Mouse (Mus musculus): ENCODE data around the gene Rnf217. TPM values are rescaled to one million over a fixed set of nuclear protein-coding genes. Genes with fewer than 3 reads are reported as not detected.

The Rnf217 gene
- polyA plus RNA-seq, 1 experiment from 2014 or later = 0.15 TPM

- Histone ChIP-seq H3K9me3 (replicated peaks; ENCODE audit: control insufficient read depth, low read length) (no peaks in the 10 kb centered on the region), H3K36me3 (ENCODE audit: control insufficient read depth, insufficient read depth) (no peaks in the 10 kb centered on the region), H3K4me2 (ENCODE audit: low read depth, low read length) (no peak overlapping the region), H3K4me3 (ENCODE audit: low read depth, low read length) (no peak overlapping the region), H3K9ac (ENCODE audit: low read depth, low read length) (no peak overlapping the region), H3K27me3 (ENCODE audit: control insufficient read depth, insufficient read depth, low read depth, low read length) (no peaks in the 10 kb centered on the region), H3K27ac (ENCODE audit: low read length) (no peak overlapping the region), H3K4me1 (ENCODE audit: control insufficient read depth, low read depth, low read length) (no peaks in the 10 kb centered on the region)
- no peak for ATAC-seq (ENCODE audit: low read depth)
- WGBS (ENCODE audit: insufficient replicate concordance) = 62% methylated on average over 2 of the region's 2 CpGs
These were observed 112.1 kb downstream of the Rnf217 start for GRCm38 (mm10) chr10:31496931-31497330.

GRCm38 (mm10) chr10:31495826-31496225 lies 113.2 kb downstream of the Rnf217 start:
- no peak overlapping the region for H3K4me2 ChIP-seq (ENCODE audit: low read depth, low read length)
- no peak overlapping the region for H3K9ac ChIP-seq (ENCODE audit: low read depth, low read length)
- H3K4me1 ChIP-seq (ENCODE audit: control insufficient read depth, low read depth, low read length) = no peaks in the 10 kb centered on the region
- no peak for ATAC-seq (ENCODE audit: low read depth)
- no peaks in the 10 kb centered on the region for H3K27me3 ChIP-seq (ENCODE audit: control insufficient read depth, insufficient read depth, low read depth, low read length)
- WGBS (ENCODE audit: insufficient replicate concordance) = 71% methylated on average over 3 of the region's 3 CpGs
- H3K9me3 ChIP-seq (replicated peaks; ENCODE audit: control insufficient read depth, low read length) = no peaks in the 10 kb centered on the region
- H3K27ac ChIP-seq (ENCODE audit: low read length) = no peak overlapping the region
- no peaks in the 10 kb centered on the region for H3K36me3 ChIP-seq (ENCODE audit: control insufficient read depth, insufficient read depth)
- no peak overlapping the region for H3K4me3 ChIP-seq (ENCODE audit: low read depth, low read length)

GRCm38 (mm10) chr10:31494296-31494695 lies 114.7 kb downstream of the Rnf217 start:
- Histone ChIP-seq H3K4me2 (ENCODE audit: low read depth, low read length) (no peak overlapping the region), H3K9me3 (replicated peaks; ENCODE audit: control insufficient read depth, low read length) (no peaks in the 10 kb centered on the region), H3K9ac (ENCODE audit: low read depth, low read length) (no peak overlapping the region), H3K36me3 (ENCODE audit: control insufficient read depth, insufficient read depth) (no peaks in the 10 kb centered on the region), H3K27ac (ENCODE audit: low read length) (no peak overlapping the region), H3K27me3 (ENCODE audit: control insufficient read depth, insufficient read depth, low read depth, low read length) (no peaks in the 10 kb centered on the region), H3K4me1 (ENCODE audit: control insufficient read depth, low read depth, low read length) (no peaks in the 10 kb centered on the region), H3K4me3 (ENCODE audit: low read depth, low read length) (no peak overlapping the region)
- ATAC-seq (ENCODE audit: low read depth) = no peak
- 32% methylated on average over 1 of the region's 1 CpGs for WGBS (ENCODE audit: insufficient replicate concordance)

GRCm38 (mm10) chr10:31467043-31467898 lies 141.7 kb downstream of the Rnf217 start:
- Histone ChIP-seq H3K4me2 (ENCODE audit: low read depth, low read length) (no peak overlapping the region), H3K4me3 (ENCODE audit: low read depth, low read length) (no peak overlapping the region), H3K4me1 (ENCODE audit: control insufficient read depth, low read depth, low read length) (no peaks in the 10 kb centered on the region), H3K9ac (ENCODE audit: low read depth, low read length) (no peak overlapping the region), H3K36me3 (ENCODE audit: control insufficient read depth, insufficient read depth) (no peaks in the 10 kb centered on the region), H3K27me3 (ENCODE audit: control insufficient read depth, insufficient read depth, low read depth, low read length) (no peaks in the 10 kb centered on the region), H3K9me3 (replicated peaks; ENCODE audit: control insufficient read depth, low read length) (no peaks in the 10 kb centered on the region), H3K27ac (ENCODE audit: low read length) (no peak overlapping the region)
- 50% methylated on average over 10 of the region's 10 CpGs for WGBS (ENCODE audit: insufficient replicate concordance)
- no peak for ATAC-seq (ENCODE audit: low read depth)

GRCm38 (mm10) chr10:31465840-31466541 lies 143.0 kb downstream of the Rnf217 start:
- Histone ChIP-seq H3K36me3 (ENCODE audit: control insufficient read depth, insufficient read depth) (no peaks in the 10 kb centered on the region), H3K4me2 (ENCODE audit: low read depth, low read length) (no peak overlapping the region), H3K9me3 (replicated peaks; ENCODE audit: control insufficient read depth, low read length) (no peaks in the 10 kb centered on the region), H3K4me3 (ENCODE audit: low read depth, low read length) (no peak overlapping the region), H3K9ac (ENCODE audit: low read depth, low read length) (no peak overlapping the region), H3K4me1 (ENCODE audit: control insufficient read depth, low read depth, low read length) (no peaks in the 10 kb centered on the region), H3K27me3 (ENCODE audit: control insufficient read depth, insufficient read depth, low read depth, low read length) (no peaks in the 10 kb centered on the region), H3K27ac (ENCODE audit: low read length) (no peak overlapping the region)
- 70% methylated on average over 6 of the region's 6 CpGs for WGBS (ENCODE audit: insufficient replicate concordance)
- no peak for ATAC-seq (ENCODE audit: low read depth)

- Histone ChIP-seq H3K9me3 (replicated peaks; ENCODE audit: control insufficient read depth, low read length) (no peaks in the 10 kb centered on the region), H3K4me2 (ENCODE audit: low read depth, low read length) (no peak overlapping the region), H3K9ac (ENCODE audit: low read depth, low read length) (no peak overlapping the region), H3K4me1 (ENCODE audit: control insufficient read depth, low read depth, low read length) (no peaks in the 10 kb centered on the region), H3K27ac (ENCODE audit: low read length) (no peak overlapping the region), H3K36me3 (ENCODE audit: control insufficient read depth, insufficient read depth) (no peaks in the 10 kb centered on the region), H3K27me3 (ENCODE audit: control insufficient read depth, insufficient read depth, low read depth, low read length) (no peaks in the 10 kb centered on the region), H3K4me3 (ENCODE audit: low read depth, low read length) (no peak overlapping the region)
- WGBS (ENCODE audit: insufficient replicate concordance) = 30% methylated on average over 4 of the region's 4 CpGs
- ATAC-seq (ENCODE audit: low read depth) = no peak
These were observed 143.6 kb downstream of the Rnf217 start for GRCm38 (mm10) chr10:31465424-31465823.

- WGBS (ENCODE audit: insufficient replicate concordance) = 74% methylated on average over 2 of the region's 2 CpGs
- H3K9me3 ChIP-seq (replicated peaks; ENCODE audit: control insufficient read depth, low read length) = no peaks in the 10 kb centered on the region
- ATAC-seq (ENCODE audit: low read depth) = no peak
- no peak overlapping the region for H3K4me2 ChIP-seq (ENCODE audit: low read depth, low read length)
- no peaks in the 10 kb centered on the region for H3K36me3 ChIP-seq (ENCODE audit: control insufficient read depth, insufficient read depth)
- H3K27me3 ChIP-seq (ENCODE audit: control insufficient read depth, insufficient read depth, low read depth, low read length) = no peaks in the 10 kb centered on the region
- no peak overlapping the region for H3K4me3 ChIP-seq (ENCODE audit: low read depth, low read length)
- H3K27ac ChIP-seq (ENCODE audit: low read length) = no peak overlapping the region
- no peak overlapping the region for H3K9ac ChIP-seq (ENCODE audit: low read depth, low read length)
- H3K4me1 ChIP-seq (ENCODE audit: control insufficient read depth, low read depth, low read length) = no peaks in the 10 kb centered on the region
These were observed 145.9 kb downstream of the Rnf217 start for GRCm38 (mm10) chr10:31463044-31463443.

- Histone ChIP-seq H3K9me3 (replicated peaks; ENCODE audit: control insufficient read depth, low read length) (no peaks in the 10 kb centered on the region), H3K4me2 (ENCODE audit: low read depth, low read length) (no peak overlapping the region), H3K4me1 (ENCODE audit: control insufficient read depth, low read depth, low read length) (no peaks in the 10 kb centered on the region), H3K36me3 (ENCODE audit: control insufficient read depth, insufficient read depth) (no peaks in the 10 kb centered on the region), H3K27me3 (ENCODE audit: control insufficient read depth, insufficient read depth, low read depth, low read length) (no peaks in the 10 kb centered on the region), H3K9ac (ENCODE audit: low read depth, low read length) (no peak overlapping the region), H3K27ac (ENCODE audit: low read length) (no peak overlapping the region), H3K4me3 (ENCODE audit: low read depth, low read length) (no peak overlapping the region)
- ATAC-seq (ENCODE audit: low read depth) = no peak
- WGBS (ENCODE audit: insufficient replicate concordance) = 44% methylated on average over 1 of the region's 1 CpGs
These were observed 152.2 kb downstream of the Rnf217 start for GRCm38 (mm10) chr10:31456806-31457205.

GRCm38 (mm10) chr10:31447083-31447482 lies 161.9 kb downstream of the Rnf217 start:
- H3K27me3 ChIP-seq (ENCODE audit: control insufficient read depth, insufficient read depth, low read depth, low read length) = peaks cover 4% of the 10 kb centered on the region; the same call in 1 of the 2 replicates
- no peak overlapping the region for H3K4me2 ChIP-seq (ENCODE audit: low read depth, low read length)
- H3K27ac ChIP-seq (ENCODE audit: low read length) = no peak overlapping the region
- no peaks in the 10 kb centered on the region for H3K36me3 ChIP-seq (ENCODE audit: control insufficient read depth, insufficient read depth)
- no peaks in the 10 kb centered on the region for H3K4me1 ChIP-seq (ENCODE audit: control insufficient read depth, low read depth, low read length)
- no peak overlapping the region for H3K9ac ChIP-seq (ENCODE audit: low read depth, low read length)
- 27% methylated on average over 1 of the region's 1 CpGs for WGBS (ENCODE audit: insufficient replicate concordance)
- ATAC-seq (ENCODE audit: low read depth) = no peak
- no peaks in the 10 kb centered on the region for H3K9me3 ChIP-seq (replicated peaks; ENCODE audit: control insufficient read depth, low read length)
- H3K4me3 ChIP-seq (ENCODE audit: low read depth, low read length) = no peak overlapping the region

Measured in liver, embryonic 16.5 days (tissue).